Mouse (Mus musculus) ovary, adult 18-20 months (tissue): ENCODE measurements around the gene Runx2.

ENCODE experiments used
- DNase-seq: peaks from one replicate; pipeline ENCODE4 v3.0.0; 2022; ENCODE audit warnings: low spot score, mixed read lengths

Runx2 gene

GRCm38 (mm10) chr17:44662080-44662706, 152.4 kb downstream of the Runx2 start:
- no peak for DNase-seq

- no peak for DNase-seq
Measured at GRCm38 (mm10) chr17:44660121-44660806, 154.3 kb downstream of the Runx2 start.

GRCm38 (mm10) chr17:44654503-44654902, 160.1 kb downstream of the Runx2 start:
- DNase-seq = no peak

GRCm38 (mm10) chr17:44653081-44653480, 161.5 kb downstream of the Runx2 start:
- no peak for DNase-seq

- DNase-seq = no peak
Measured at GRCm38 (mm10) chr17:44652054-44652453, 162.5 kb downstream of the Runx2 start.

GRCm38 (mm10) chr17:44651613-44652012, 163.0 kb downstream of the Runx2 start:
- no peak for DNase-seq

- no peak for DNase-seq
Measured at GRCm38 (mm10) chr17:44650431-44650830, 164.2 kb downstream of the Runx2 start.

GRCm38 (mm10) chr17:44649056-44649455, 165.5 kb downstream of the Runx2 start:
- DNase-seq = no peak

- no peak for DNase-seq
Measured at GRCm38 (mm10) chr17:44647916-44648315, 166.7 kb downstream of the Runx2 start.

- no peak for DNase-seq
Measured at GRCm38 (mm10) chr17:44645146-44645545, 169.5 kb downstream of the Runx2 start.

- DNase-seq = no peak
Measured at GRCm38 (mm10) chr17:44643260-44643659, 171.3 kb downstream of the Runx2 start.

GRCm38 (mm10) chr17:44642126-44642525, 172.5 kb downstream of the Runx2 start:
- no peak for DNase-seq

- DNase-seq = no peak
Measured at GRCm38 (mm10) chr17:44640910-44641309, 173.7 kb downstream of the Runx2 start.

GRCm38 (mm10) chr17:44639446-44639845, 175.2 kb downstream of the Runx2 start:
- no peak for DNase-seq

- DNase-seq = no peak
Measured at GRCm38 (mm10) chr17:44637181-44637880, 177.3 kb downstream of the Runx2 start.

GRCm38 (mm10) chr17:44634486-44634885, 180.1 kb downstream of the Runx2 start:
- DNase-seq = no peak

- no peak for DNase-seq
Measured at GRCm38 (mm10) chr17:44633607-44634415, 180.8 kb downstream of the Runx2 start.

- DNase-seq = no peak
Measured at GRCm38 (mm10) chr17:44632941-44633340, 181.7 kb downstream of the Runx2 start.

GRCm38 (mm10) chr17:44632292-44632691, 182.3 kb downstream of the Runx2 start:
- DNase-seq = no peak

GRCm38 (mm10) chr17:44631577-44631976, 183.0 kb downstream of the Runx2 start:
- DNase-seq = no peak

- no peak for DNase-seq
Measured at GRCm38 (mm10) chr17:44627317-44627716, 187.3 kb downstream of the Runx2 start.

GRCm38 (mm10) chr17:44623707-44624106, 190.9 kb downstream of the Runx2 start:
- no peak for DNase-seq
